Mouse (Mus musculus) cerebellum, adult 18-20 months (tissue): ENCODE results near the gene Gpr27.

ENCODE experiments used
- DNase-seq, 2 experiments: peaks; one replicate each; pipeline ENCODE4 v3.0.0; 2021

The Gpr27 gene

GRCm38 (mm10) chr6:99692206-99692915 lies at the start of gene Gpr27:
Gpr27 (plus strand) TSS chr6:99692679.
- DNase-seq = peak; percentile 48 to 74

DNA sequence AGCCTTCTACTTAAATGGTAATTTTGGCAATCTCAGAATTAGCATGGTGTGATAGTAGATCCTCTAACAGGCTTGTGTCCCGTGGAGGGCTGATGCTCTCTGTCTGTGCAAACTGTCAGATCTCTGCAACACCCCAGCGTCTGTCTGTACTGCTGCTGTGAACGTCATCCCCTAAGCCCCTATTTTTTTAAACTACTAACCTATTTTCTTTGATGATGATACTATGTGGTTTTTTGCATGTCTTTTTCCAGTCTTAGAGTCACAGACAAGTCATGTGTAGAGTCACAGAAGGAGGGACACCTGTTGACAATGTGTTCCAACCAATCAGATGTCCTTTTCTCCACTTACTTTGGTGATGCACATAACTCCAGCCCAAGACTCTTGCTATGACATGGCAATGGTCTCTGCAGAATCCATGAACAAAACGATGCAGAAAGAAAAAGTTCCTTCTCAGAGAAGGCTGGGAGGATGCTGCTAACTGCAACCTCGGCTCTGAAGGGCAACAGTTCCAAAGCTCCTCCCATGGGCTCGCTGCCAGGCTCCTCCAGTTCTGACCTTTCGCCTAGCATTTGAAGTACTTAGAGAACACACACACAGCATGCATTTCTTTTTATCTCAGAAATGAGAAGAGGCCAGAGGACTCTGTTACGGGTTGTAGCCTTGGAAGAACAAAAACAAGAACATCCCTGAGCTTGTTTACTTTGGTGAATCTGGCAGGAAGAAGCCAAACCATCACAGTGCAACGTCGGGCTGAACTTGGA lies 48.9 kb upstream of the Gpr27 start:
- DNase-seq = no peak

- no peak for DNase-seq
Observed at GRCm38 (mm10) chr6:99644386-99644785, 48.1 kb upstream of the Gpr27 start.

- no peak for DNase-seq
Observed at GRCm38 (mm10) chr6:99644876-99645275, 47.6 kb upstream of the Gpr27 start.

GRCm38 (mm10) chr6:99646344-99646743 lies 46.1 kb upstream of the Gpr27 start:
- DNase-seq = no peak

- DNase-seq = no peak
Observed at GRCm38 (mm10) chr6:99649307-99649706, 43.2 kb upstream of the Gpr27 start.

- DNase-seq = no peak
Observed at GRCm38 (mm10) chr6:99652341-99652740, 40.1 kb upstream of the Gpr27 start.

DNA sequence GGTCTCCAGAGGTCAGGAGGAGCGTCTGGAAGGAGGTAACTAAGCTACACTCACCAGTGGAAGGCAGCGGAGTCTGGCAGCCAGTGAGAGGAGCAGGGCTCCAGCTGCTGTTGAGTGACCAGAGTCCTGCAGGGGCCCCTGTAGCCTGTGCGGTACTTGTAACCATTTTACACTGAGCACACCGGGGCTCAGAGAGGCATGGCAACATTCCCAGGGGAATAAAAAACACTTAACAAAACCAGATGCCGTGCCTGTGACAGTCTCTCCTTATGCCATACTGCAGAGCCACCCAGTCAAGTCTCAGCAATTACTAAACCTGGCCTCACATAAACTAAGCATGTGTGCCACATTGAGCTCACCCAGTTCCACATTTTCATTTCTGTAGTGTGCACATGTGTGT lies 38.1 kb upstream of the Gpr27 start:
- no peak for DNase-seq

DNA sequence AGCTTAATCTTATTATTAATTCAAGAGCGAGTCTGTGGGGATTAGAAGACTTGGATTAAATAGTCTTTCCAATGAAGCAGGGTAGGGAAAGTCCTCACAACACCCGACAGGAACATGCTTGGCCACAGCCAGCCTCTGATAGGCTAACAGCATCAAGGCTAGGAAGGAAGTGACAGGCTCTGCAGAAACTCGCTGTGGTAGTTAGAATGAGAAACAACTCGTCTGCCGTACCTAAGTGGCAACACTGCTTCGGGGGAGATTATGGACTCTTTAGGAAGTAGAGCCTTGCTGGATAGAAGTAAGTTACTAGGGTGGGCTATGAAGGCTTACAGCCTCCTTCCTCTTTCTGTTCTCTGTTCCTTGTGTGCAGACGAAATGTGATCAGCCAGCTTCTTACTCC lies 37.0 kb upstream of the Gpr27 start:
- DNase-seq = no peak

- DNase-seq = no peak
Observed at GRCm38 (mm10) chr6:99656088-99656487, 36.4 kb upstream of the Gpr27 start.

DNA sequence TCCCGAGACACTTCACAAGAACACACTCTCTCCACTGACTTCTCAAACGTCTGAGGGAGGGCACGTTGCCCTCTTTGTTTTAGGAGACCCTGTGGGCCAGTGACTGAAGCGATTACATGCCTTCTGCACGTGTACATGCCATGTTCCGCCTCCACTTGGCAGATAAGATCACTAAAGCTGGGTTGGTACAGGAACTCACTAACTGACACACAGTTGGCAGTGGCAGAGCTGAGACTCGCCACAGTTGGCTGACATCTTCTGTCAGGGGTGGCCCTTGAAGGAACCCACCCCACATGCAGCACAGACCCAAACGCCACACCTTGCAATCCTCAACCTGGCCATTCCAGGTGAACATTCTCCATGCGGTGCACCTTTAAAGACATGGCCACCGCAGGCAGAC lies 33.9 kb upstream of the Gpr27 start:
- no peak for DNase-seq

DNA sequence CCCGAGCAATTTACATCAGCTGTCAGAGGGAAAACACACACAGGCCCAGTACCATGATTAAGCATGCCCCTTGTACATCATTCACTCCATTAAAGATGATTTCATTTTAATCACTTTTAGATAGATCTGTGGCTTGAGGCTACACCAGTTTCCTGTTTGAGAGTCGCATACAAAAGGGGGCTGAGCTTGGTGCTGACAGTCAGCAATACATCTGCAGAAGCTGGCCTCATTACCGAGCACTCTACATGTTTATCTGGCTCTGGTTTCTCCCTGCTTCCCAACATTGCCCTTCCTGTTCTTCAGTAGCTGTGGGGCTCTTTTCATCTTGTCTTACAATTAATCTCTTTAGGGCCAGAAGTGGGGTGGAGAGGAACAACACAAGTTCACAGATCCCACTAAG lies 32.0 kb upstream of the Gpr27 start:
- DNase-seq = no peak

DNA sequence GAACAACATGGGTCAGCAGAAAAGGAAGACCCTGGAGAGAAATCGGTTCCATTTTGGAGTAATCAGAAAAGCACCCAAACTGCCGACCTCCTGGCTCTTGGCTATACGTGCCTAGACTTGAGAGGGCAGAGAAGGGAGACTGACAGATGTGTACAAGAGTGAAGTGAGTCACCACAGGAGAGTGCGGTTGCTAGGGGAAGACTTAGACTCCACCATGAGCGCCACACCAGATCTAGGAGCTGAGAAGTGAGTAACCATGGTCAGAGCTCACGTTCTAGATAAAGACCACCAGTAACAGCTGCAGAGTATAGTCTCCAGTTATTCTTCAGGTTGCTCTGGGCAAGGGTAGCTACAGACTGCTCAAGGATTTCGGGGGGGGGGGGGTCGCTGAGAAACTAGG lies 29.2 kb upstream of the Gpr27 start:
- no peak for DNase-seq

DNA sequence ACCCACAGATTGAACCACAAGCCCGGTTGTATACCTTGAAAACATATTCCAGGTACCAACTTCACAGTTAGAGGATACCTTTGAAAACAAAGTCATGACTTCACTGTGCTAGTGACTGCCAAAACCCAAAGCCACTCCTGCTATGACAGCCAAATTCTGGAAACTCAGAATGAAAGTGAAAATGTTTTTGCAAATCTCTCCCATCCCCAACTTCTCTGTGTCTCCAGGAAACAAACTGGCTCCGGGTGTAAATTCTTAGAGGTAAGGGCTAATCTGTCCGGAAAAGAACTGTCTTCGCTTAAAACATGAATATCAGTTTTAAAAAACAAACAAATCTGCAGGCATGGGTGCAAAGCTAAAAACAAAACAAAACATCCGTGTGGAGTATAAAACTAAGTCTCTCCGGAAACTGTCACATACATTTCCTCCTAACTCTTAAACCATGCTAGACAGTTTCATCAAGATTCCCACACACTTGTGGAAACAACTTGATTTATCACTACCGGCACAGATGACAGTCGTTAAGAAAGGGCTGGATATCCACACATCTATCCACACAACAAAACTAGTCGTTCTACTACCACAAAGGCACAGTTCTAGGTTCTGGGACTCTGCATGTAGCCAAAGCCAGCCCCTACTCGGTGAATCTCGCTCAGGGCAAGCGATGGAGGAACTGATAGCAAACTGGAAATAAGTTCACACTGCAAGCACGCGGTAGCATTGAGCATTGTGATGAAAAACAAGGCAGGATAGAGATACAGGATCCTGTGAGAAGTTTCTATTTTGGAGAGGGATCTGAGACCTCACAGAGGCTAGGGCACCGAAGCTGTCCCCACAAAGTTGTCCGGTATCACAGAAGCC lies 26.8 kb upstream of the Gpr27 start:
- no peak for DNase-seq

DNA sequence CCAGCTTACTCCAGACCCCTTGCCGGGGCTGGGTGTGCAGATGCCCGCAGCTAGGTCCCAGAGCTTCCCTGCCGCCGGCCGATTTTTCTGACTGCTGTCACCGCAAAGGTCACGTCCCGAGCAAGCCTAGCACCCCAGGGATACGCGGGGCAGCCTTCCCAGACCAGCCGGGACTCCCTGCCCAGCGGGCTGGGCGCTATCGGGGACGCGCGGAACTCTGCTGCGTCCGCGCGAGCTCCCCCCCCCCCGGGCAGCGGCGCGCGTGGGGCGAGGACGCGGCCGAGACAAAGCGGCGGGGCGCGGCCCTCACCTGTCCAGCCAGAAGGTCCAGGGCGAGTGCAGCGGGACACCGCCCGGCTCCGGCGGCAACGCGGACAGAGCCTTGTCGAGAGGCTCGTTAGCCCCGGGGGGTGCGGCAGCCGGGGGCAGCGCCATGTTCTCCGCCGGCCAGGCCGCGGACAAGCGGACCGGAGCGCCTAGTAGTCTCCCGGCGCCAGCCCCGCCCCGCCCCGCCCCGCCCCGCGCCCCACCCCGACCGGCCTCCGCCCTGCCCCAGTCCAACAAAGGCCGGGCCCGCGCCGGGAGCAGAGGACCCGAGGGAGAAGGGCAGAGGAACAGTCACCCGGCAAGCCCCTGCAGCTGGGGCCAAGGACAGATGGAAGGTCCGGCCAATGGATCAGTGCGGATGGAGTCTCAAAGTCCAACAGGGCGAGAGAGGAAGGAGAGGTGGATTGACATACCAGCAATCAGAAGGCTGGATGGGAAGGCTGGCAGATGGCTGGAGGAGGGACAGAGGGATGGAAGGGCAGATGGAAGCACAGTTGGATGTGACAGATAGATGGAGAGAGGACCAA lies 25.9 kb upstream of the Gpr27 start, which contains the start of the genes Eif4e3 and Gm20696:
Gene Eif4e3 (minus strand): TSS at position 454 of the 854 bp plus-strand sequence.
Gene Gm20696 (minus strand): TSS at position 480 of the 854 bp plus-strand sequence.
- peak; percentile 88 to 93 for DNase-seq

- no peak for DNase-seq
Observed at GRCm38 (mm10) chr6:99667290-99667689, 25.2 kb upstream of the Gpr27 start.

GRCm38 (mm10) chr6:99669481-99670325 lies 22.8 kb upstream of the Gpr27 start:
- peak; percentile 34 to 44 for DNase-seq

- peak; percentile 75 to 79 for DNase-seq
Observed at GRCm38 (mm10) chr6:99670481-99671119, 21.9 kb upstream of the Gpr27 start.

GRCm38 (mm10) chr6:99671768-99672167 lies 20.7 kb upstream of the Gpr27 start:
- no peak for DNase-seq

DNA sequence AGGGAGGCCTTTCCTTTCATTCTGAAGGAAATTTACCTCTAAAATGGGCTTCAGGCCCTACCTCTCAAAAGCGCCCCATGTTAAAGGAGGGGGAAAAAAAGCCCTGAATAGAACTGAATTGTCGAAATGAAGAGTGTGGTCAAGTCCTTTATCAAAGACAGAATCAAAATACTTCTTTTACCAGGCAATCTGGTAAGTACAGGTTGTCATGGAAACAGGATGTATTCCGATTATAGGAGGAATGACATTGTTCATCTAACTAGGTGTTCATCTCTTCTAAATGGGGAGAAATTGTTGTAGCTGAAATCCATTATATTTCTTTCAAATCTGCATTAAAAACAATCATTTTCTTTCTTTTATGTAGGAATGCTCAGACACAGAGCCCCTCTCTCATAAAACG lies 18.0 kb upstream of the Gpr27 start:
- DNase-seq = no peak

- no peak for DNase-seq
Observed at GRCm38 (mm10) chr6:99677325-99677724, 15.2 kb upstream of the Gpr27 start.
